Mouse (Mus musculus) lung, embryonic 16.5 days (tissue): Measurements from ENCODE around the gene Mn1. TPM values are rescaled to one million over a fixed set of nuclear protein-coding genes. Genes with fewer than 3 reads are reported as not detected.

ENCODE experiments used
- ATAC-seq: fragments of 200-750 bp; cut with Nextera tagmentation; 2 replicates; pipeline ENCODE4 v1.8.0; 2017; ENCODE audit warnings: low read depth, mild to moderate bottlenecking, moderate library complexity
- H3K27ac ChIP-seq: fragments of 300-500 bp; sonication (generic); 2 replicates; pipeline ENCODE4 v1.5.1; 2014; ENCODE audit warnings: mild to moderate bottlenecking, control low read depth, low read length
- H3K27me3 ChIP-seq: fragments of 300-500 bp; sonication (generic); 2 replicates; pipeline ENCODE4 v1.6.1; 2014; ENCODE audit warnings: low read depth, low read length, mixed read lengths; ENCODE audit not compliant: control insufficient read depth, insufficient read depth
- H3K36me3 ChIP-seq: fragments of 300-500 bp; sonication (generic); 2 replicates; pipeline ENCODE4 v1.6.1; 2014; ENCODE audit warnings: low read length; ENCODE audit not compliant: control insufficient read depth, insufficient read depth
- H3K4me1 ChIP-seq: fragments of 300-500 bp; sonication (generic); replicated peaks from 2 replicates; pipeline ENCODE4 v1.6.1; 2014; ENCODE audit warnings: low read length, mixed read lengths; ENCODE audit not compliant: control insufficient read depth, insufficient read depth
- H3K4me2 ChIP-seq: fragments of 300-500 bp; sonication (generic); 2 replicates; pipeline ENCODE4 v1.6.1; 2014; ENCODE audit warnings: low read depth, low read length, control low read depth
- H3K4me3 ChIP-seq: fragments of 300-500 bp; sonication (generic); 2 replicates; pipeline ENCODE4 v1.5.1; 2014; ENCODE audit warnings: mild to moderate bottlenecking, low read length, control low read depth
- H3K9ac ChIP-seq: fragments of 300-500 bp; sonication (generic); 2 replicates; pipeline ENCODE4 v1.6.1; 2014; ENCODE audit warnings: low read length, control low read depth
- H3K9me3 ChIP-seq: fragments of 300-500 bp; sonication (generic); 2 replicates; pipeline ENCODE4 v1.6.1; 2016; ENCODE audit warnings: low read length; ENCODE audit not compliant: control insufficient read depth
- WGBS: fragments of 180-500 bp; shearing (Covaris S2); extraction: QIAGEN DNeasy Blood & Tissue Kit; methylation state at CpG from one replicate; pipeline ENCODE4 v1.1.7; 2014; 5-methylcytosine and 5-hydroxymethylcytosine counted together
- polyA plus RNA-seq: library from polyadenylated mRNA; unstranded; fragments of >200 nt; fragmentation: Nextera tagmentation; extraction: Ambion mirVana; gene quantifications from 2 replicates; pipeline ENCODE4 v1.2.1, GENCODE M21; 2015

Gene Mn1
- polyA plus RNA-seq, 1 experiment from 2014 or later, result 7.8 TPM

DNA sequence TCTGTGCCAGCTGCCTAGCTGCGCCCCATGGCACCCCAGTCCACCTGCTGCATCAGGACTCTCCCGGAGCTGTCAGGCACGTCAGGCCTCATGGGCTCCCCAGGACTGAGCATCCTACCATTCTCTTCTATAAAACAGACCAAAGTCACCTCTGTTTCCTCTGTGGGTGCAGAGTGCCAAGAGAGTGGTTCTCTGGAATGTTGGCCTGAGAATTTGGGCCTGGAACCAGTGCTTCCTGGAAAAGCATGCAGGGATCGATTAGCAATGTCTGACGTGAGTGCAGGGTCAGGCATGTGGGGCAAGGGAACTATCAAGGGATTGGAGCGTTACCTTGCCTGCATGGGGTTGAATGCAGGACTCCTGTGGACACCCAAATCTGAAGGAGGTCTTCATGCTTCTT lies 59.0 kb downstream of the Mn1 start:
- Histone ChIP-seq H3K9ac (no peak overlapping the region), H3K4me2 (no peak overlapping the region), H3K36me3 (no peaks in the 10 kb centered on the region), H3K9me3 (no peaks in the 10 kb centered on the region), H3K27me3 (no peaks in the 10 kb centered on the region), H3K4me1 (no peaks in the 10 kb centered on the region), H3K27ac (no peak overlapping the region), H3K4me3 (no peak overlapping the region)
- no peak for ATAC-seq
- WGBS, result 82% methylated on average over 6 of the region's 6 CpGs

DNA sequence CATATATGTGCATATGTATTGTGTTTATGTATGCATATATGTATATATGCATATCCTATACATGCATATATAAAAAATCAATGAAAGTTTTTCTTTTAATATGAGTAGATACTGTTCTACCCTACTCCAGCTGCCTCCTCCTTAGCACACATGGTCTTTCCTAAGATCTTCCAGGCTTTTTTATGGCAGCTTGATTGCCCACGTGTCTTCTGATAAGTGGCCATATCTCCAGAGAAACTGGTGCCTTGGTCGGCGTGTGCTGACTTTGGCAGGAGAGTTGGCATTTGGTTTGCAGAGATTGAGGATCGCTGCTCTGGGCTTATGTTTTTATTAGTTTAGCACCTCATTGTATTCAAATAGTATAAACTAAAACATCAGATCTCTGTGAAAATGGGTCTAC lies 68.7 kb downstream of the Mn1 start:
- ATAC-seq, result no peak
- Histone ChIP-seq H3K4me2 (no peak overlapping the region), H3K4me1 (no peaks in the 10 kb centered on the region), H3K27me3 (no peaks in the 10 kb centered on the region), H3K9me3 (peaks cover 4% of the 10 kb centered on the region; the same call in 1 of the 2 replicates), H3K27ac (no peak overlapping the region), H3K4me3 (no peak overlapping the region), H3K36me3 (no peaks in the 10 kb centered on the region), H3K9ac (no peak overlapping the region)
- 61% methylated on average over 4 of the region's 4 CpGs for WGBS

DNA sequence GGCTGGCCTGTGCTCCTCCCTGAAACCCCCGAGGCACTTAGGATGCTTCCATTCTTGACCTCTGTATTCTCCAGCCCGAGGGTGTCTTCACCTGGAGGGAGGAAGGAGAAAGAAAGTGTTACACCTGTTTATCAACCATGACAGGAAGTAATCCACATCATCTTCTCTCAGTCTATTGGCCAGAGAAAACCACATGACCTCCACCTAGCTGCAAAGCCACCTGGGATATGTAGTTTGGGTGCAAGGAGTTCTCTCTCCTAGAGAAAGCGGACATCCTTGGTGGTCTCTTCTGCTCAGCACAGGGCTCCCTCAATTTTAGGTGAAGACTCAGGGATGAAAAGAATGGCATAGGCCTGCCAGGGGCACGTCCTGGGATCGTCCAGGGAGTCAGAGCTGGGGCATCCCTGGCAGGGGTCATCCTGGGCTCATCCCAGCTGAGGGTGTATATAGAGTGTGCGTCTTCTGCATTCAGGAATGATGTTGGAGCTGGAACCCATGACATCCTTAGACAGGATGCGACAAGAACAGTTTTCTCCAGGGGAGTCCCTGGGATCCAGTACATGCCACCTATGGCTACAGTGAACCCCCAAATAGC lies 72.0 kb downstream of the Mn1 start:
- no peaks in the 10 kb centered on the region for H3K4me1 ChIP-seq
- H3K4me3 ChIP-seq, result no peak overlapping the region
- H3K9me3 ChIP-seq, result no peaks in the 10 kb centered on the region
- no peak for ATAC-seq
- H3K27ac ChIP-seq, result no peak overlapping the region
- H3K36me3 ChIP-seq, result no peaks in the 10 kb centered on the region
- H3K27me3 ChIP-seq, result no peaks in the 10 kb centered on the region
- 52% methylated on average over 7 of the region's 7 CpGs for WGBS
- no peak overlapping the region for H3K4me2 ChIP-seq
- H3K9ac ChIP-seq, result no peak overlapping the region

DNA sequence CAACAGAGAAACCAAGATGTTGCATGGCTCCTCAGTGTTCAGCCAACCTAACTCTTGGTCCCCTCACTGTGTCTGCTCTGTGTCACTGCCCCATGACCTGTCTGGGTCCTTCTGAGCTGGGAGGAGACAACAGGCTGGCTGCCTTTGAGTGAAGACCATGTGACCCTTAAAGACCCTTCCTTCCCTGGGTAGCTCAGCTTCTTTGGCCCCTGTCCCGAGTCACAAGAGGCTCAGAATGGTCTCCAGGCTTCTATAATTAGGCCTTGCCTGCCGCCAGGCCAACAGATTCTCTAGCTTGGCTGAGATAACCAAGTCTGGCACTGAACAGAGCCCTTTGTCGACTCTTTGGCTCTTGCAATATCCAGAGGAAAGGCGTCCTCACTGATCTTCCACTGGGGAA lies 73.4 kb downstream of the Mn1 start:
- WGBS, result 59% methylated on average over 4 of the region's 4 CpGs
- no peak overlapping the region for H3K4me3 ChIP-seq
- H3K9me3 ChIP-seq, result no peaks in the 10 kb centered on the region
- no peak overlapping the region for H3K9ac ChIP-seq
- H3K36me3 ChIP-seq, result no peaks in the 10 kb centered on the region
- ATAC-seq, result no peak
- no peaks in the 10 kb centered on the region for H3K4me1 ChIP-seq
- no peak overlapping the region for H3K4me2 ChIP-seq
- H3K27ac ChIP-seq, result no peak overlapping the region
- no peaks in the 10 kb centered on the region for H3K27me3 ChIP-seq

DNA sequence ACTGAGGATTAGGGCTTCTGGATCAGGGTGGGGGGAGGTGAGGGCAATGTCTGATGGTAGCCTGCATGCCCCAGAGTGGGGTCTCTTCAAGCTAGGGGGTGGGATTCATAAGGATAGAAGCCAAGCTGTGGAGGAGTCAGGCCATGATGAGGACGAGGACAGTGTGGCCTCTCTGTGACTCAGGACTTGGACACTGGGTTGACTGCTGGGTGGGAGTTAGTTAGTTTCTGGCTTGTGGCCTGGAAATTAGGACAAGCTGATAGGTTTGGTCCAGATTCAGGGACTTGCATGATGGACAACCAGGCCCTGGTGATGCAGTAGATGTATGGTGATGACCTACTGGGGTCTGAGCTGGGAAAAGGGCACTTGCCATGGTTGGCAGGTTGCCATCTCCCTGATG lies 74.3 kb downstream of the Mn1 start:
- H3K4me3 ChIP-seq, result no peak overlapping the region
- no peaks in the 10 kb centered on the region for H3K9me3 ChIP-seq
- H3K9ac ChIP-seq, result no peak overlapping the region
- no peaks in the 10 kb centered on the region for H3K4me1 ChIP-seq
- H3K27me3 ChIP-seq, result no peaks in the 10 kb centered on the region
- 68% methylated on average over 1 of the region's 1 CpGs for WGBS
- H3K36me3 ChIP-seq, result no peaks in the 10 kb centered on the region
- no peak; the same call in 1 of the 2 replicates for ATAC-seq
- H3K4me2 ChIP-seq, result no peak overlapping the region
- H3K27ac ChIP-seq, result no peak overlapping the region

DNA sequence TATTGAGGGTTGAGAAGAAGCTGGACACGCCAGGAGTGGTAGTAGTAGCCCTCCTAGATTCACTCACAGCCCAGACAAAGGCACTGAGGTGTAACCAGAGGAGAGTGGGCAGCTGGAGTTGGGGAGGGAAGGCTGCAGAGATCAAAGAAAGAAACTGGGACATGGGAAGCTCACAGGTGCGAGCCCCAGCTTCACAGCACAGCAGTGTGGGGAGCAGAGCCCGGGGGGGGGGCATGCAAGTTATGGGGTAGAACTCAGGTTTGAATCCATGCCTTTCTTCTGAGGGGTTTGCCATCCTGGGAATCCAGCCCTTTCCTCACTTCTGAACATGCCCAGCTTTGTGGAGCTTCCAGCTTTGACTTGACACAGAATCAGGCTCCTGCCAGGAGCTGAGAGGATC lies 82.9 kb downstream of the Mn1 start:
- Histone ChIP-seq H3K27me3 (no peaks in the 10 kb centered on the region), H3K4me3 (no peak overlapping the region), H3K4me1 (no peaks in the 10 kb centered on the region), H3K36me3 (no peaks in the 10 kb centered on the region), H3K9ac (no peak overlapping the region), H3K27ac (no peak overlapping the region), H3K4me2 (no peak overlapping the region), H3K9me3 (no peaks in the 10 kb centered on the region)
- 54% methylated on average over 3 of the region's 3 CpGs for WGBS
- ATAC-seq, result no peak

DNA sequence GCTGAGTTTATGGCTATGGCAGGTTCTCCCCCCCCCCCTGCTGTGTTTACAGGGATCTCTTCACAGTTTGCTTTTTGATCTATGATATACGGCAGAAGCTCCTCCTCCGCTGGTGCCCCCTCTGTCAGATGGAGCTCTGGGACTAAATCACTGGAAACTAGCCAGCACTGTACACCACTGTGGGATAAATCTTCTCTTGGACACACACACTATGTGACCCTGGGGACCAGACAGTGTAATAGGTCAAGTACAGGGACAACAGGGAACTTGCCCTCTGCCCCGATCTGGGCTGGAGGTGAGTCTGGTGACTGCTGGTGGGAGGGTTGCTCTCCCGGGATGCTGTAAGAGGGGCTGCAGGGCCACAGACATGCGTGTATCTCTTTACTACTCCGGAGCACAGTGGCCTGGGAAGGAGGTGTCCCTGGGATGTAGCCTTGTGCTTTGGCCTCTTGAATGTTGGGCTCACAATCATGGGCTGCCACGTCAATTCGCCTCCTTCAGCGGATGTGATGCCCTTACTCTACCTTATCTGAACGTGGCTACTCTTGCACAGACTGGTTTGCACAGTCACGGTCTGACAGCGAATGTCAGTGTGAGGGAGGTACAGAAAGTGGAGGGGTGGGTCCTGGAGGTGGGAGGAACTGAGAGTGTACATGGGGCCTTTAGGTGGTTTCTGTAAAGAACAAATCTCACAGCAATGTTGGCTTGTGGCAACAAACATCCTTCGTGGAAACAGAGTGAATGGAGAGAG lies 84.7 kb downstream of the Mn1 start:
- no peaks in the 10 kb centered on the region for H3K27me3 ChIP-seq
- 51% methylated on average over 13 of the region's 13 CpGs for WGBS
- no peak overlapping the region for H3K9ac ChIP-seq
- H3K36me3 ChIP-seq, result no peaks in the 10 kb centered on the region
- no peak overlapping the region for H3K4me3 ChIP-seq
- peaks cover 8% of the 10 kb centered on the region for H3K4me1 ChIP-seq
- ATAC-seq, result no peak
- H3K27ac ChIP-seq, result no peak overlapping the region
- H3K4me2 ChIP-seq, result no peak overlapping the region
- H3K9me3 ChIP-seq, result no peaks in the 10 kb centered on the region

DNA sequence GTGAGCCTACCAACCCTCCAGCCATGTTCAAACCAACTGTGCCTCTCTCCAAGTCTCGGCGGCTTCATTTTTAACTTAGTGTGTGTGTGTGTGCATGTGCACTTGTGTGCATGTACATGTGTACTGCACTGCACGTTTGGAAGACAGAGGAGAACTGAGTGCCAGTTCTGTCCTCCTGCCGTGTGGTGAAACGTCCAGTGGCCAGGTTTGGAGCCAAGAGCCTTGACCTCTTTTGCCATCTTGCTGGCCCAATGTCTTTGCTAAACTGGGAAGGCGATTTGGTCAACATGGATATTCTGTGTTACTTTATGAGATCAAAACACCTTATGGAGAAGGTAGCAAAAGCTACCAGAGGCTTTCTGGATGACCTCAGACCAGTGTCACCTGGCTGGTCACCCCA lies 88.1 kb downstream of the Mn1 start:
- Histone ChIP-seq H3K4me1 (peaks cover 32% of the 10 kb centered on the region), H3K9me3 (no peaks in the 10 kb centered on the region), H3K36me3 (no peaks in the 10 kb centered on the region), H3K9ac (no peak overlapping the region), H3K27ac (no peak overlapping the region), H3K4me2 (no peak overlapping the region), H3K4me3 (no peak overlapping the region), H3K27me3 (no peaks in the 10 kb centered on the region)
- no peak for ATAC-seq
- 87% methylated on average over 6 of the region's 6 CpGs for WGBS

DNA sequence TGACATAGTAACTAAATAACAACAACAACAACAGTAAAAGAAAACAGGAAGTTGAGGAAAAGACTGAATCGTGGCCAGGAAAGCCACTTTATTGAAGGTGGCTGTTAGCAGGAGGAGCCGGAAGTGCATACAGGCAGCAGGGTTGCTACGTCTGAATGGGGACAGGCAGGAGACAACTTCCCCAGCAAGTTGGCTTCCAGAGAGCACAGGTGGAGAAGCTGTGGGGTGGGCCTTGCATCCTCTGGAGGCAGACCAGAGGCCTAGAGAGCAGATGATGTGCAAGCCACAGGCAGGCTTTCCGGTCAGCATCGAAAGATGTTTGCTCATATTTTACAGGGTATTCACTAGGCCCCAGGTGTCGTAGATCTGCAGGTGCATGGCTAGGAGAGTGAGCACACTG lies 88.7 kb downstream of the Mn1 start:
- H3K27ac ChIP-seq, result no peak overlapping the region
- H3K27me3 ChIP-seq, result no peaks in the 10 kb centered on the region
- H3K9ac ChIP-seq, result no peak overlapping the region
- no peak overlapping the region for H3K4me2 ChIP-seq
- no peak for ATAC-seq
- 67% methylated on average over 6 of the region's 6 CpGs for WGBS
- H3K9me3 ChIP-seq, result no peaks in the 10 kb centered on the region
- H3K4me3 ChIP-seq, result no peak overlapping the region
- H3K4me1 ChIP-seq, result peaks cover 33% of the 10 kb centered on the region
- no peaks in the 10 kb centered on the region for H3K36me3 ChIP-seq
